Mouse (Mus musculus): Measurements from ENCODE around the gene Olfr867. TPM values are rescaled to one million over a fixed set of nuclear protein-coding genes. Genes with fewer than 3 reads are reported as not detected.

Gene Olfr867
- total RNA-seq (2021), result not detected
- long read RNA-seq, experiment 1, result 0 reads
- long read RNA-seq, experiment 2, result 0 reads

- TF ChIP-seq CTCF (IDR thresholded peaks at IDR 0.05), result no peak
- intact Hi-C loops (cut with DNase I), result no loop called here
- no peak for DNase-seq
- Histone ChIP-seq H3K27ac (no peak within 1 kb of the TSS), H3K4me3 (no peak within 1 kb of the TSS)
Measured at GRCm38 (mm10) chr9:20057462-20057861, at the start of gene Olfr867. Gene Olfr867 (minus strand): TSS chr9:20057562.

GRCm38 (mm10) chr9:20098326-20098725 lies 41.0 kb upstream of the Olfr867 start, which contains the start of gene Olfr868:
Gene Olfr868 (plus strand): TSS chr9:20098626.
- Histone ChIP-seq H3K27ac (no peak within 1 kb of the TSS), H3K4me3 (no peak within 1 kb of the TSS)
- intact Hi-C loops (cut with DNase I), result no loop called here
- no peak for DNase-seq
- TF ChIP-seq CTCF (IDR thresholded peaks at IDR 0.05), result no peak

GRCm38 (mm10) chr9:20073523-20074177 lies 16.3 kb upstream of the Olfr867 start:
- Histone ChIP-seq H3K27ac (no peak overlapping the region), H3K4me3 (no peak overlapping the region)
- DNase-seq, result no peak
- no peak for TF ChIP-seq CTCF (IDR thresholded peaks at IDR 0.05)
- intact Hi-C loops (cut with DNase I), result no loop called here

- no peak for TF ChIP-seq CTCF (IDR thresholded peaks at IDR 0.05)
- intact Hi-C loops (cut with DNase I), result no loop called here
- Histone ChIP-seq H3K27ac (no peak overlapping the region), H3K4me3 (no peak overlapping the region)
- no peak for DNase-seq
Measured at GRCm38 (mm10) chr9:20071291-20071690, 13.9 kb upstream of the Olfr867 start.

GRCm38 (mm10) chr9:20070236-20070635 lies 12.9 kb upstream of the Olfr867 start:
- Histone ChIP-seq H3K27ac (no peak overlapping the region), H3K4me3 (no peak overlapping the region)
- DNase-seq, result no peak
- no peak for TF ChIP-seq CTCF (IDR thresholded peaks at IDR 0.05)
- intact Hi-C loops (cut with DNase I), result no loop called here

- H3K27ac ChIP-seq, result no peak overlapping the region
- no peak for TF ChIP-seq CTCF (IDR thresholded peaks at IDR 0.05)
- DNase-seq, result no peak
- intact Hi-C loops (cut with DNase I), result no loop called here
- no peak overlapping the region for H3K4me3 ChIP-seq
Measured at GRCm38 (mm10) chr9:20047964-20048363, 9.4 kb downstream of the Olfr867 start.

- DNase-seq, result no peak
- no peak for TF ChIP-seq CTCF (IDR thresholded peaks at IDR 0.05)
- H3K4me3 ChIP-seq, result no peak within 1 kb of the TSS
- no peak within 1 kb of the TSS for H3K27ac ChIP-seq
- intact Hi-C loops (cut with DNase I), result no loop called here
Measured at GRCm38 (mm10) chr9:20027935-20028334, 29.4 kb downstream of the Olfr867 start, which contains the start of gene Olfr866. Gene Olfr866 (minus strand): TSS chr9:20028035.

Small RNA genes lying within 50 kb of the gene (microRNA-seq; reads per million reads assigned to microRNA genes)
- gene Gm26231 (not detected), gene Gm44395 (not detected)

Other genes with a start within 250 kb of the Olfr867 start
- not detected for gene Olfr860, start 207.8 kb downstream of the Olfr867 start, total RNA-seq (2021)
- not detected for gene Olfr862, start 169.6 kb downstream of the Olfr867 start, total RNA-seq (2021)
- not detected for gene Olfr77, start 140.7 kb downstream of the Olfr867 start, total RNA-seq (2021)
- gene Olfr866, start 29.5 kb downstream of the Olfr867 start, total RNA-seq (2021), result not detected
- not detected for gene Olfr868, start 41.1 kb upstream of the Olfr867 start, total RNA-seq (2021)
- not detected for gene Olfr869, start 71.4 kb upstream of the Olfr867 start, total RNA-seq (2021)
- not detected for gene Olfr870, start 116.5 kb upstream of the Olfr867 start, total RNA-seq (2021)
- gene Olfr871, start 154.6 kb upstream of the Olfr867 start, total RNA-seq (2021), result not detected
- not detected for gene Olfr872, start 179.6 kb upstream of the Olfr867 start, total RNA-seq (2021)
- not detected for gene Olfr39, start 224.8 kb upstream of the Olfr867 start, total RNA-seq (2021)
- not detected for gene Olfr873, start 241.0 kb upstream of the Olfr867 start, total RNA-seq (2021)